Mouse (Mus musculus): ENCODE results near the gene Tgfb1.

The Tgfb1 gene

GRCm38 (mm10) chr7:25734991-25735390 is 48.2 kb downstream of the Tgfb1 start:
- no peak for DNase-seq (ENCODE audit: low read depth, low spot score)

GRCm38 (mm10) chr7:25736920-25737319 is 50.1 kb downstream of the Tgfb1 start:
- DNase-seq (ENCODE audit: low read depth, low spot score): peak; percentile 38

GRCm38 (mm10) chr7:25738277-25738676 is 51.5 kb downstream of the Tgfb1 start:
- DNase-seq (ENCODE audit: low read depth, low spot score): no peak

GRCm38 (mm10) chr7:25746844-25747243 is 60.0 kb downstream of the Tgfb1 start:
- DNase-seq (ENCODE audit: low read depth, low spot score): no peak

DNA sequence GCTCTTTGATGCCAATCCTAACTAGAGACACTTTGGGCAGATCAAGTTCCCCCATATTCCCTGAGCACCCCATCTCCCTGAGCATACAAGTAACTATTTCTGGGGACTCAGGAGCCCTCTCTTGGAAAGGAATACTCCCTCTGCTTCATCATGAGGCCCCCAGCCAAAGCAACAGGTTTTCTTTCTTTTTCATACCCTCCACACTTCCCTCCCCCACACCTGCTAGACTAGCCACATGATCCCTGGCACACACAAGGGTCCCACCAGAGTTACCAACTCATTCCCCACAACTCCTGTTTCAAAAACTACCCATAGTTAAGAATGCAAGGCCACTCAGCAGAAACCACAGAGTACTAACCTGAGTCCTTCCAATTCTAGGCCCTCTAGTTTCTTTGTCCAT is 66.3 kb downstream of the Tgfb1 start:
- DNase-seq (ENCODE audit: low read depth, low spot score): peak; percentile 6

GRCm38 (mm10) chr7:25753643-25754438 is 67.0 kb downstream of the Tgfb1 start:
- DNase-seq (ENCODE audit: low read depth, low spot score): peak; percentile 41

GRCm38 (mm10) chr7:25754439-25754737 is 67.6 kb downstream of the Tgfb1 start:
- DNase-seq (ENCODE audit: low read depth, low spot score): no peak
